Mouse (Mus musculus) kidney, postnatal 36 days (tissue): ENCODE measurements at regions not wholly inside any gene's neighbourhood (a gene's known extent, or its start where the extent isn't known, plus 50 kb on each side); places are given as distances from the start of the nearest gene placed in this dataset.

ENCODE experiments used
- DNase-seq, 2 experiments: peaks; one replicate each; pipeline ENCODE4 v3.0.0; 2021 to 2022; ENCODE audit warnings: mixed read lengths in 2 of 2

- DNase-seq, result no peak
These were observed 52.3 kb upstream of the Sdk2 start for GRCm38 (mm10) chr11:114119135-114119534.
